Mouse (Mus musculus) T-helper 17 cell (primary cell): ENCODE results near the gene Scd4.

Experiments used
- in situ Hi-C, 2 experiments: fragments of 300-600 bp; cut with MboI, MseI; formaldehyde crosslinking; loops; 1 replicate in 1 of 2; 2 replicates in 1 of 2; pipeline ENCODE4 v1.15.1; 2025; ENCODE audit warnings: high pct_unique_total_duplicates in 2 of 2

The Scd4 gene

GRCm38 (mm10) chr19:44332833-44333623 lies at the start of gene Scd4:
Scd4 (plus strand) TSS chr19:44333092.
- in situ Hi-C loops = loop anchor here (5.0 to 10.0 kb wide), 3 partner anchors 141 to 872 kb away; partner anchors contain the start of gene Pkd2l1 (in 1 of the 2)

GRCm38 (mm10) chr19:44283157-44284024 lies 49.5 kb upstream of the Scd4 start:
- in situ Hi-C loops = loop anchor here in 1 of 2 experiments (25.0 kb wide), 1 partner anchor 1779 kb away; no protein-coding TSS in a partner anchor

DNA sequence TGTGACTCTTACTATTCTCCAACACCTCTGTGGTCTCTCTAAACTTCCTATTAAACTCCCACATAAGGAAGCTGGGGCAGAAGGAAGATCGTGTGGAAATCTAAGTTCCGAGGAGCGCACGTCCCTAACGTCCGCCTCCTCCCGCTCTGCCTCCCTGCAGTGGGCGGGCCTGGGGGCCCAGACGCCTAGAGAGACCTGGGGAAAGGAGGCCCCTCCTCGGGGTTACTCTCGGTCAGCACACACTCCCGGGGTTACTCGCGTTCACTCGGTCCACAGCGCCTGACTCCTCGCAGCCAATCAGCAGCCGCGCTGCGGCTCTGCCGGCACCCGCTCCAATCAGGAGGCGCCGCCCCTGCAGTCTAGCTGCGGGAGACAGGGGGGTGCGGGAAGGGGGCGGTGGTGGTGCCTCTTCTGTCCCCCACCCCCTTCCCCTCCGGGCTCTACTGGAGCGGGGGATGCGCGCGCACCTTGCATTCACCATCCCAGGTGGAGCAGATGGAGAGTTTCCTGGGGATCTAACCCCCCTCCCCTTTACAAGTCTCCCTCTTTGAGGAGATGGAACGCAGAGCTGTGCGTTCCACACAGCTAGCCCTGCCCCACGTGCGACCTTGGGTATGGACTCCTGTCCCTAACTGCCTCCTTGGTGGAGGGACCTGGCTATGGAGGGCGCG lies 48.7 kb upstream of the Scd4 start:
- in situ Hi-C loops = loop anchor here in 1 of 2 experiments (25.0 kb wide), 1 partner anchor 1778 kb away; no protein-coding TSS in a partner anchor

- in situ Hi-C loops = loop anchor here in 1 of 2 experiments (5.0 to 25.0 kb wide), 2 partner anchors 783 to 1778 kb away; no protein-coding TSS in a partner anchor
Observed at GRCm38 (mm10) chr19:44284723-44285122, 48.2 kb upstream of the Scd4 start.

DNA sequence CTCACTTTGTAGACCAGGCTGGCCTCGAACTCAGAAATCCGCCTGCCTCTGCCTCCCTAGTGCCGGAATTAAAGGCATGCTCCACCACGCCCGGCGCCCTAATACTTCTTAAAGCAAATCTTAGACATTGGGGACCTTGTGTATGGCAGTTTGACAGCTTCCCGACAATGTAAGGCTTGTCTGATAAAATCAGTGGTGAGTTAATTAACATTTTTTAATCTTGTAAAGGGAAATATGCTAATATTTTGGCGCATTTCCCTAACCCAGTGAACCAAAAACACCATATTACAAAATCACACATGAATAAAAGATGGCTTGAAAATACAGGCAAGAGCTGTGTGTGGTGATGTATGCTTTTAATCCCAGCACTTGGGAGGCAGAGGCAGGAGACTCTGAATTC lies 47.3 kb upstream of the Scd4 start:
- in situ Hi-C loops = loop anchor here in 1 of 2 experiments (5.0 to 25.0 kb wide), 2 partner anchors 782 to 1777 kb away; no protein-coding TSS in a partner anchor

- in situ Hi-C loops = loop anchor here in 1 of 2 experiments (5.0 to 25.0 kb wide), 2 partner anchors 781 to 1776 kb away; no protein-coding TSS in a partner anchor
Observed at GRCm38 (mm10) chr19:44286109-44286508, 46.8 kb upstream of the Scd4 start.

- in situ Hi-C loops = loop anchor here in 1 of 2 experiments (5.0 to 25.0 kb wide), 2 partner anchors 780 to 1775 kb away; no protein-coding TSS in a partner anchor
Observed at GRCm38 (mm10) chr19:44287415-44288110, 45.3 kb upstream of the Scd4 start.

DNA sequence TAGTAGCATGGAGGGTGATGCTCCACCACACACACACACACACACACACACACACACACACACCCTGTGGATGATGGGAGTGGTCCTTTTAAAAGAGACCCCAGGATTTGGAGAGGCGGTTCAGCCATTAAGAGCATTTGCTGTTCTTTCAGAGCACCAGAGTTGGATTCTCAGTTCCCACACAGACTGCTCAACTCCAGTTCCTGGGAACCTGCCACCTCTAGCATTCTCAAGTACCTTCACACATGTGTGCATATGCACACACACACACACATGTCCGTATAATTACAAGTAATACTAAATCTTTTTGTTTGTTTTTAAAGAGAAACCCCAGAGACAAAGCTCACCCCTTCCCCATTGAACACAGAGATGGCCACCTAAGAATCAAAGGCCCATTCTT lies 40.8 kb upstream of the Scd4 start:
- in situ Hi-C loops = loop anchor here in 1 of 2 experiments (25.0 kb wide), 1 partner anchor 1770 kb away; no protein-coding TSS in a partner anchor

DNA sequence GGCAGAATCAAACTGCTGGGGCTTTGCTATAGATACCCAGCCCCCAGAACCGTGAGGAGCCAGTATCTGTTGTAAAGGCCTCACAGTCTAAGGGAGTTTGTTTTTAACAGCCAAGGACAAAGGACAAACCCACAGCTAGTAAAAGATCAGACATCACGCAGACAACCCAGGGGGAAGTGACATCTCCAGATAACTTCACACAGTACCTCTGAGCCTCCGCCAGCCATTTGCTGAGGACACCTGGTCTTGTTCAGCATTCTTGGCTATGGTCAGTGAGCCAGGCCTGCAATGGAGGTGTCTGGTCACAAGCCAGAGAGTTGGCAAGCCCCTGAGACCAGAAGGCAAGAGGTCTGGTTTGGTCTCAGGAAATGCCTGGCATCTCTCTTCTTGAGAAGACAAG lies 40.4 kb upstream of the Scd4 start:
- in situ Hi-C loops = loop anchor here in 1 of 2 experiments (25.0 kb wide), 1 partner anchor 1770 kb away; no protein-coding TSS in a partner anchor

DNA sequence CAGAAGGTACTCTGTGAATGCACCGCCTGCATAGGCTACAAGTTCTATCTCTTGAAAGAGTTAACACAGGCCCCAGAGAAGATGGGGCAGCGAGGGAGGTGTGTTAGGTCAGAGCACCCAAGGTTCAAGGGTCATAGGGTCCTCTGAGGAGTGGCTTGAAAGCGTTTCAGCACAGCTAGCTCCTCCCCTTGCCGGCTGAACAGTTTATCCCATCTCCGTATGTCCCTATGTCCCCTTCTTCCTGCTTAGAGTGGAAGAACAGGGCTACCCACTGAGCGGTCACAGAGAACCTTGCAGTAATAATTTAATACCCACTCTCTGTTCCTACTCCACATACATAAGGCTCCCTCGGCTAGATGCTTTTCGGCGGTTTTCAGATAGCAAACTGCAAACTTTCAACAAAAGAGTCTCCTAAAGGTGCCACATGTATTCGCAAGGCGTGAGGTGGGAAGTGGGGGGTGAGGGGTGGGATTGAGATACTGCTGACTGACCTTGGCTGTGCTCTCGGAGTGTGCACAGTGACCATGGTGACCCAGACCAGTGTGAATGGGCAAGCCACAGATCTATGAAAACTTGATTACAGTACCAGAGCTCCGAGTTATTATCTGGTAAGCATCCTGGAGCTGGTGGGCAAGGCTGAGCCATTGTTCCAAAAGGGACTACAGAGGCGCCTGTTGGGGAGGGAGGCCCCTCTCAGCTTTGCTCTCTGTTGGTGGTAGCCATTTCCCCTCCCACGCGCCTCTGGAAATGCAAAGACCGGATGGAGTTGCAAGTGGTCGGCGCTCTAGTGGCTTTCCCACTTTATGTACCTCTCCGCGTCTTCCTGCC lies 39.7 kb upstream of the Scd4 start, which contains the start of gene Scd2:
TSS of gene Scd2 (plus strand) at position 734 of the 828 bp plus-strand sequence.
- in situ Hi-C loops = loop anchor here in 1 of 2 experiments (25.0 kb wide), 1 partner anchor 1769 kb away; no protein-coding TSS in a partner anchor

GRCm38 (mm10) chr19:44293769-44294551 lies 38.9 kb upstream of the Scd4 start:
- in situ Hi-C loops = loop anchor here in 1 of 2 experiments (25.0 kb wide), 1 partner anchor 1768 kb away; no protein-coding TSS in a partner anchor

DNA sequence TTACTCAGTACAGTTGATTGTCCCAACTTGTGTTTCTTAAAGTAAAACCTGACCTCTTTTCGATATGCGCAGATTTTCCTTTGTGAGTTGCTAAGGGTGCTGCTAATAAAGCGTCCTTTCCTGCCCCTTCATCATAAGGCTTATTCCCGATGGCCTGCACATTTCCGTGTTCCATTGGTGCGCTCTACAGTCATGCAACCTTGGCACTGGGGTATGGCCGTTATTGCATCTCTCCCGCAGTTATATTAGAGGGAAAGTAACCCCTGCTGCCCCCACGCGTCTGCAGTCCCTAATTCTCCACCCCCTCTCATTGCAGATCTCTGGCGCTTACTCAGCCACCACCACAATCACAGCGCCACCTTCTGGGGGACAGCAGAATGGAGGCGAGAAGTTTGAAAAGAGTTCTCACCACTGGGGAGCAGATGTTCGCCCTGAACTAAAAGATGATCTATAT lies 38.3 kb upstream of the Scd4 start:
- in situ Hi-C loops = loop anchor here (5.0 to 25.0 kb wide), 5 partner anchors 47 to 1768 kb away; no protein-coding TSS in a partner anchor

GRCm38 (mm10) chr19:44295251-44295650 lies 37.6 kb upstream of the Scd4 start:
- in situ Hi-C loops = loop anchor here (5.0 to 25.0 kb wide), 5 partner anchors 48 to 1767 kb away; no protein-coding TSS in a partner anchor

DNA sequence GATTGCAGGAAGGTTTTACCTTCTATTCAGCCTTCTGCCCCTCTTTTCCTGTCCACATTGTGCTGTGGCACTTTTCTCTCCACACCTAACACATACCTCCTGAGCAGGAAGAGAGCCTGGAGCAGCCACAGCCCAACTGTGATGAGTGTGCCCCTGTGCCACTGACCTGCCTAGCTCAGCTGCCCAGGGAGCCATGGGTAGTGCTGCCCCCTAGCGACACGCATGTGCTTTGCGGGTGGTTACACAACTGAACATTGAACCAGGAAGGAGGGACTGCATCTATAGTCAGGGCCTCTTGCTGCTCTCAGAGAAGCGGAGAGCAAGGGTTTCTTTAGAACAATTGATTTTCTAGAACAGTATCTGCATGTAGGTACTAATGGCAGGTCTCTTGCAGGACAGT lies 37.2 kb upstream of the Scd4 start:
- in situ Hi-C loops = loop anchor here (5.0 to 25.0 kb wide), 5 partner anchors 48 to 1767 kb away; no protein-coding TSS in a partner anchor

GRCm38 (mm10) chr19:44296186-44296585 lies 36.7 kb upstream of the Scd4 start:
- in situ Hi-C loops = loop anchor here (5.0 to 25.0 kb wide), 5 partner anchors 49 to 1766 kb away; no protein-coding TSS in a partner anchor

GRCm38 (mm10) chr19:44297068-44297760 lies 35.7 kb upstream of the Scd4 start:
- in situ Hi-C loops = loop anchor here (5.0 to 25.0 kb wide), 5 partner anchors 50 to 1765 kb away; no protein-coding TSS in a partner anchor

DNA sequence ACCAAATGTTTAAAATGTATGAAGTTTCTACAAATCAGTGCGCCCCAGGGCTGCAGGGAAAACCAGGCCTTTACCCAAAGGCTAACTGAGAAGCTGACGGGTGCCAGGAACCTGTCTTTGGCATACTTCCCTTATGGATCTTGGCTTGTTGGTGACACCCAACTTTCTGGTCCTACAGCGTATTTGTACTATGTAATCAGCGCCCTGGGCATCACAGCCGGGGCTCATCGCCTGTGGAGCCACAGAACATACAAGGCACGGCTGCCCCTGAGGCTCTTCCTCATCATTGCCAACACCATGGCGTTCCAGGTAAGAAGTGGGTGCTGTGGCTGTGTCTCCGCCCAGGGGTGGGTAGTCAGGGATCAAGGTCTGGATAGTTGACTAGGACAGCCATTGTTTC lies 35.0 kb upstream of the Scd4 start:
- in situ Hi-C loops = loop anchor here (5.0 to 25.0 kb wide), 5 partner anchors 51 to 1764 kb away; no protein-coding TSS in a partner anchor
